ENCODE assay signal across 8 mouse cellular contexts in the genomic region with DNA sequence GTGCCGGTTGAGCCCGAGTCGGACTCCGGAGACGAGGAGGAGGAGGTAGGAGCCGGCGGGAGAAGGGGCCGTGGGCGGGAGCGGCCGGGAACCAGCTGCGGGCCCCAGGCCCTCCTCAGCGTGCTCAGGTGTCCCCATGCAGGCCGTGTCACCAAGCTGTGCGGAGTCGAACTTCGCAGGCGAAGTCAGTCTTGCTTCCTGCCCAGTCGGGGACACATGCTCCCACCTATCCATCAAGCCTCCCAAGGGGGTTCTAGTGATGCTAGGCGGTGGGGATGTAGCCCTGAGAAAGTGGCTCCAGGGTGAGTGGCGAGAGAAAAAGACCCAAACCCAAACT. TPM values are rescaled to one million over a fixed set of nuclear protein-coding genes. Genes with fewer than 3 reads are reported as not detected.
DNase-seq lines count a peak whose midpoint lies in the region; ATAC-seq and TF ChIP-seq lines count a peak whose summit lies in the region.

No protein-coding gene starts in this region.

- peaks cover 28% of the 10 kb centered on the region for H3K36me3 ChIP-seq in kidney, embryonic 14.5 days (ENCODE audit: control insufficient read depth, insufficient read depth, low read length)
- H3K36me3 ChIP-seq in hindbrain, embryonic 14.5 days (replicated peaks; ENCODE audit: control insufficient read depth, insufficient read depth) = peaks cover 27% of the 10 kb centered on the region
- H3K36me3 ChIP-seq in midbrain, embryonic 15.5 days (replicated peaks) = peaks cover 11% of the 10 kb centered on the region

- TF ChIP-seq CTCF in bone marrow, adult 2 months (IDR thresholded peaks at IDR 0.05; ENCODE audit: control insufficient read depth, insufficient read depth, low read length) = no peak

- H3K9me3 ChIP-seq in kidney, embryonic 14.5 days (ENCODE audit: control insufficient read depth, low read length) = no peaks in the 10 kb centered on the region
- no peaks in the 10 kb centered on the region for H3K9me3 ChIP-seq in hindbrain, embryonic 14.5 days (ENCODE audit: control insufficient read depth, low read length)
- no peaks in the 10 kb centered on the region for H3K9me3 ChIP-seq in midbrain, embryonic 15.5 days

- WGBS in kidney, embryonic 14.5 days = under 1% methylated on average over 17 of the region's 21 CpGs
- under 1% methylated on average over 20 of the region's 21 CpGs for WGBS in bone marrow, adult 2 months
- under 1% methylated on average over 21 of the region's 21 CpGs for WGBS in hindbrain, embryonic 14.5 days
- under 1% methylated on average over 21 of the region's 21 CpGs for WGBS in midbrain, embryonic 15.5 days

- peak overlapping the region; percentile 85 for H3K9ac ChIP-seq in kidney, embryonic 14.5 days (ENCODE audit: low read depth, low read length)
- peak overlapping the region; percentile 67 for H3K9ac ChIP-seq in hindbrain, embryonic 14.5 days
- H3K9ac ChIP-seq in midbrain, embryonic 15.5 days = peak overlapping the region; percentile 67

- no peaks in the 10 kb centered on the region for H3K27me3 ChIP-seq in kidney, embryonic 14.5 days (ENCODE audit: control insufficient read depth, insufficient read depth, low read length)
- H3K27me3 ChIP-seq in hindbrain, embryonic 14.5 days (ENCODE audit: control insufficient read depth, insufficient read depth, low read length) = no peaks in the 10 kb centered on the region
- no peaks in the 10 kb centered on the region for H3K27me3 ChIP-seq in midbrain, embryonic 15.5 days (replicated peaks)

- H3K4me2 ChIP-seq in kidney, embryonic 14.5 days (replicated peaks; ENCODE audit: low read depth, low read length) = peak overlapping the region; percentile 94
- peak overlapping the region; percentile 79 for H3K4me2 ChIP-seq in hindbrain, embryonic 14.5 days (replicated peaks)
- peak overlapping the region; percentile 96 for H3K4me2 ChIP-seq in midbrain, embryonic 15.5 days

- H3K4me1 ChIP-seq in kidney, embryonic 14.5 days (ENCODE audit: control insufficient read depth, insufficient read depth, low read length) = peaks cover 6% of the 10 kb centered on the region; the same call in 1 of the 2 replicates
- peaks cover 2% of the 10 kb centered on the region for H3K4me1 ChIP-seq in bone marrow, adult 2 months (ENCODE audit: control insufficient read depth, insufficient read depth, low read length)
- H3K4me1 ChIP-seq in hindbrain, embryonic 14.5 days (replicated peaks; ENCODE audit: control insufficient read depth, insufficient read depth, low read length) = peaks cover 11% of the 10 kb centered on the region
- H3K4me1 ChIP-seq in midbrain, embryonic 15.5 days = peaks cover 22% of the 10 kb centered on the region

- ATAC-seq in kidney, embryonic 14.5 days (ENCODE audit: low FRiP score, low TSS enrichment) = peak; percentile 66; the same call in 1 of the 2 replicates
- ATAC-seq in hindbrain, embryonic 14.5 days (ENCODE audit: low FRiP score) = peak; percentile 69; the same call in 1 of the 2 replicates
- peak; percentile 83; the same call in 1 of the 2 replicates for ATAC-seq in midbrain, embryonic 15.5 days (replicated peaks)

- H3K4me3 ChIP-seq in kidney, embryonic 14.5 days (ENCODE audit: low read length) = peak overlapping the region; percentile 85
- H3K4me3 ChIP-seq in bone marrow, adult 2 months (replicated peaks; ENCODE audit: control insufficient read depth, low read depth, low read length) = peak overlapping the region; percentile 94
- H3K4me3 ChIP-seq in hindbrain, embryonic 14.5 days (replicated peaks; ENCODE audit: low read length) = peak overlapping the region; percentile 67
- peak overlapping the region; percentile 86 for H3K4me3 ChIP-seq in midbrain, embryonic 15.5 days

- no peak for DNase-seq in kidney, postnatal 14 days
- DNase-seq in hindbrain, embryonic 14.5 days (ENCODE audit: low spot score) = no peak
- DNase-seq in left cerebral cortex, adult 9 months (ENCODE audit: low spot score in 2 of 2) = no peak
- DNase-seq in frontal cortex, postnatal 36 days (ENCODE audit: low spot score in 2 of 2) = no peak
- DNase-seq in testis, postnatal 10 days (ENCODE audit: low spot score) = no peak

- TF ChIP-seq POLR2A in bone marrow, adult 2 months (IDR thresholded peaks at IDR 0.05; ENCODE audit: borderline replicate concordance, control insufficient read depth, low read depth, low read length) = no peak

- no peak overlapping the region; the same call in 1 of the 2 replicates for H3K27ac ChIP-seq in kidney, embryonic 14.5 days (ENCODE audit: low read depth, low read length)
- H3K27ac ChIP-seq in bone marrow, adult 2 months (ENCODE audit: control insufficient read depth, insufficient read depth, low read depth, low read length, poor library complexity) = peak overlapping the region; percentile 27
- no peak overlapping the region for H3K27ac ChIP-seq in hindbrain, embryonic 14.5 days
- H3K27ac ChIP-seq in midbrain, embryonic 15.5 days = peak overlapping the region; percentile 82

RNA-seq across cellular contexts. Expression of a gene that starts 0.4 kb away (rescaled TPM):
- polyA plus RNA-seq in kidney, embryonic 14.5 days (2014; fragmentation: Nextera tagmentation; extraction: Ambion mirVana) = 43.5 and 55.8 TPM in 2 replicates
- polyA plus RNA-seq in bone marrow, adult 2 months (2011; ENCODE audit: insufficient read depth, insufficient read length, low replicate concordance, missing spikeins) = 42.2 and 54.4 TPM in 2 replicates
- polyA plus RNA-seq in hindbrain, embryonic 14.5 days (2014; fragmentation: Nextera tagmentation; extraction: Ambion mirVana) = 28.1 and 29.3 TPM in 2 replicates
- polyA plus RNA-seq in midbrain, embryonic 15.5 days (2015; fragmentation: Nextera tagmentation; extraction: Ambion mirVana) = 38.8 and 40.7 TPM in 2 replicates

RNA-seq across cellular contexts. Expression of a gene that starts 19.3 kb away (rescaled TPM):
- polyA plus RNA-seq in kidney, embryonic 14.5 days (2014; fragmentation: Nextera tagmentation; extraction: Ambion mirVana) = 43.2 and 81.7 TPM in 2 replicates
- 20.6 and 36.0 TPM in 2 replicates for polyA plus RNA-seq in bone marrow, adult 2 months (2011; ENCODE audit: insufficient read depth, insufficient read length, low replicate concordance, missing spikeins)
- polyA plus RNA-seq in hindbrain, embryonic 14.5 days (2014; fragmentation: Nextera tagmentation; extraction: Ambion mirVana) = 103 and 107 TPM in 2 replicates
- polyA plus RNA-seq in midbrain, embryonic 15.5 days (2015; fragmentation: Nextera tagmentation; extraction: Ambion mirVana) = 114 and 122 TPM in 2 replicates

RNA-seq across cellular contexts. Expression of a gene that starts 47.5 kb away (rescaled TPM):
- 4.3 and 10.5 TPM in 2 replicates for polyA plus RNA-seq in kidney, embryonic 14.5 days (2014; fragmentation: Nextera tagmentation; extraction: Ambion mirVana)
- 21.7 and 32.3 TPM in 2 replicates for polyA plus RNA-seq in bone marrow, adult 2 months (2011; ENCODE audit: insufficient read depth, insufficient read length, low replicate concordance, missing spikeins)
- polyA plus RNA-seq in hindbrain, embryonic 14.5 days (2014; fragmentation: Nextera tagmentation; extraction: Ambion mirVana) = 8.7 and 9.8 TPM in 2 replicates
- polyA plus RNA-seq in midbrain, embryonic 15.5 days (2015; fragmentation: Nextera tagmentation; extraction: Ambion mirVana) = 9.5 and 10.1 TPM in 2 replicates

Comparison
In these comparisons a context has a peak if more than half of its experiments do, and no peak if none do; other contexts are left out.
1. H3K27ac ChIP-seq: peak in bone marrow, adult 2 months (single experiment) and midbrain, embryonic 15.5 days (single experiment); none in kidney, embryonic 14.5 days (single experiment) and hindbrain, embryonic 14.5 days (single experiment).
2. Peak in every context shown above with its lines, with median percentiles within 50 percentile points of each other: ATAC-seq, H3K4me2 ChIP-seq, H3K4me3 ChIP-seq and H3K9ac ChIP-seq.